Mouse (Mus musculus): Measurements from ENCODE around the gene Oxct1.

- no peak for TF ChIP-seq CTCF (IDR thresholded peaks at IDR 0.05; ENCODE audit: low read depth)
- no peak for TF ChIP-seq EP300 (IDR thresholded peaks at IDR 0.05; ENCODE audit: low read depth)
These were observed 119.2 kb downstream of the Oxct1 start for GRCm38 (mm10) chr15:4145352-4145751.
